In the genomic region with DNA sequence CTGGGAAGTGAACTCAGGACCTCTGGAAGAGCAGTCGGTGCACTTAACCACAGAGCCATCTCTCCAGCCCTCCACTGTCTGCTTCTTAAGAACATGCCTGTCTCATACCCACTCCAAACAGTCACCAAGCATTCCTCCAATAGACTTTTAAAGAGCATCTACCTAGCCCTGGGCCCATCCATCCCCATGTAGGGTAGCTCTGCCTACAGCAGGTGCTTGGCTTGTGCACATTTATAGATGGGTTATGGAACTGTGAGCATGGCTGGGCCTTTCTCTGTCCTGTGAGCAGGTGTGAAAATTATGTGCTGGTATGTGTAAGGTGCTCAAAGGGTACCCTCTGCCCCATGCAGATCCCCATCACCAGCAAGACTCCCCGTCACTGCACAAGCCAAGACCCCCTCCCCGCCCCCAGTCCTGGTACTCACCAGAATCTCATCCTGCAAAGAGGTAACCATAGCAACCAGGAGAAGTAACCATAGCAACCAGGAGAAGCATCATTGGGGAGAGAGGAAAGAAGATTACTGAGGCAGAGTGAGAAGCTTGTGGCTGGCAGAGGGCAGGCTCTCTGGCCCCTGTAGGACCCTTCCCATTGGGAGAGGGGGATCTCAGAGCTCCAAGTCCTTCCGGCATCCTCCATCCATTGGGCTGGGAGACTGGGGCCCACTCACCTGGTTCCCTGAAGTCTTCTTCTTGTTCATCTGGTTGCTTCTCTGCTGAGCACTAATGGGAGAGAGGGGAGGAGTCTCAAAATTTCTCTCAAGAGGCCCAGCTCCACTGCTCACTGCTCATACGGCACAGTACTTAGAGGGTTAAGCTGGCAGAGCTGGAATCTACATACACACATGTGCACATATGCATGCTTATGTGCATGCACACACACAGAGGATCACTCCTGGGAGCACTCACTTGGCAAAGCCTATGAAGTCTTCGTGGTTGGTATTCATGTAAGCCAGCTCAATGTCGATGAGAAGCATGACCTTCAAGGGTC, we compare ENCODE assay signal across 15 mouse cellular contexts. TPM values are rescaled to one million over a fixed set of nuclear protein-coding genes. Genes with fewer than 3 reads are reported as not detected.
DNase-seq lines count a peak whose midpoint lies in the region; ATAC-seq and TF ChIP-seq lines count a peak whose summit lies in the region.
"Had no signal": no experiment of that assay in that cellular context is flagged by ENCODE, and none has a peak within 500 bp of the region (broad histone marks: within the 10 kb centered on the region; RNA-seq: fewer than 3 reads in every experiment).

No protein-coding gene starts in this region.

- H3K27me3 ChIP-seq in midbrain, embryonic 11.5 days (ENCODE audit: control insufficient read depth, insufficient read depth, low read length) = peaks cover 3% of the 10 kb centered on the region; the same call in 1 of the 2 replicates
- H3K27me3 ChIP-seq in midbrain, embryonic 10.5 days (ENCODE audit: low read depth, poor library complexity, severe bottlenecking) = peaks cover 20% of the 10 kb centered on the region
- H3K27me3 ChIP-seq in hindbrain, postnatal 0 days (ENCODE audit: insufficient read depth, low read length) = no peaks in the 10 kb centered on the region
- H3K27me3 ChIP-seq in neural tube, embryonic 14.5 days (ENCODE audit: control insufficient read depth, insufficient read depth, low read length) = no peaks in the 10 kb centered on the region

- H3K4me3 ChIP-seq in midbrain, embryonic 11.5 days (ENCODE audit: low read depth, low read length) = no peak overlapping the region
- H3K4me3 ChIP-seq in midbrain, embryonic 10.5 days = no peak overlapping the region
- H3K4me3 ChIP-seq in hindbrain, postnatal 0 days (ENCODE audit: low read length) = no peak overlapping the region
- H3K4me3 ChIP-seq in neural tube, embryonic 14.5 days (ENCODE audit: low read depth, low read length) = no peak overlapping the region
- H3K4me3 ChIP-seq: erythroblast, embryonic 14.5 days; heart, embryonic 15.5 days; intestine, embryonic 15.5 days had no signal

- H3K9ac ChIP-seq in midbrain, embryonic 11.5 days (ENCODE audit: low read length) = no peak overlapping the region
- H3K9ac ChIP-seq in hindbrain, postnatal 0 days (replicated peaks; ENCODE audit: low read length) = no peak overlapping the region
- 0 out of 2 replicates have a peak overlapping the region, but pooled peaks have one; percentile 21 for H3K9ac ChIP-seq in neural tube, embryonic 14.5 days (replicated peaks; ENCODE audit: low read depth, low read length)
- H3K9ac ChIP-seq: heart, embryonic 15.5 days; intestine, embryonic 15.5 days had no signal

- no peaks in the 10 kb centered on the region for H3K9me3 ChIP-seq in midbrain, embryonic 11.5 days (ENCODE audit: control insufficient read depth, low read length)
- no peaks in the 10 kb centered on the region for H3K9me3 ChIP-seq in midbrain, embryonic 10.5 days (replicated peaks)
- H3K9me3 ChIP-seq in hindbrain, postnatal 0 days (ENCODE audit: low read length) = no peaks in the 10 kb centered on the region
- no peaks in the 10 kb centered on the region for H3K9me3 ChIP-seq in neural tube, embryonic 14.5 days (ENCODE audit: control insufficient read depth, low read length)
- H3K9me3 ChIP-seq: heart, embryonic 15.5 days; intestine, embryonic 15.5 days had no signal

- H3K27ac ChIP-seq in midbrain, embryonic 11.5 days (ENCODE audit: low read depth, low read length) = peak overlapping the region; percentile 48
- no peak overlapping the region; the same call in 1 of the 2 replicates for H3K27ac ChIP-seq in midbrain, embryonic 10.5 days (replicated peaks)
- H3K27ac ChIP-seq in hindbrain, postnatal 0 days = peak overlapping the region; percentile 67
- H3K27ac ChIP-seq in neural tube, embryonic 14.5 days (ENCODE audit: low read depth, low read length) = peak overlapping the region; percentile 73

- H3K4me1 ChIP-seq in midbrain, embryonic 11.5 days (ENCODE audit: control insufficient read depth, insufficient read depth, low read length) = peaks cover 16% of the 10 kb centered on the region
- peaks cover 44% of the 10 kb centered on the region for H3K4me1 ChIP-seq in midbrain, embryonic 10.5 days
- H3K4me1 ChIP-seq in hindbrain, postnatal 0 days (ENCODE audit: insufficient read depth, low read length) = no peaks in the 10 kb centered on the region; the same call in 1 of the 2 replicates
- peaks cover 8% of the 10 kb centered on the region; the same call in 1 of the 2 replicates for H3K4me1 ChIP-seq in neural tube, embryonic 14.5 days (ENCODE audit: control insufficient read depth, insufficient read depth, low read length)

- peak; percentile 65 for ATAC-seq in midbrain, embryonic 11.5 days (ENCODE audit: low FRiP score)
- 0 out of 2 replicates have a peak, but pooled peaks have one; percentile 15 for ATAC-seq in erythroid progenitor cell, adult 5-6 weeks (replicated peaks; ENCODE audit: low FRiP score, poor library complexity, severe bottlenecking)
- peak; percentile 67 for ATAC-seq in hindbrain, postnatal 0 days
- ATAC-seq in neural tube, embryonic 14.5 days (ENCODE audit: low read depth) = peak; percentile 68

- no peak for TF ChIP-seq CTCF in hindbrain, postnatal 0 days (IDR thresholded peaks at IDR 0.05; ENCODE audit: low read depth)

- no peaks in the 10 kb centered on the region for H3K36me3 ChIP-seq in midbrain, embryonic 11.5 days (ENCODE audit: control insufficient read depth, insufficient read depth, low read length)
- no peaks in the 10 kb centered on the region for H3K36me3 ChIP-seq in midbrain, embryonic 10.5 days
- H3K36me3 ChIP-seq in hindbrain, postnatal 0 days (ENCODE audit: insufficient read depth, low read length) = no peaks in the 10 kb centered on the region
- H3K36me3 ChIP-seq in neural tube, embryonic 14.5 days (ENCODE audit: control insufficient read depth, insufficient read depth, low read length) = 0 out of 2 replicates have a peak, but pooled peaks cover 8% of the 10 kb centered on the region
- H3K36me3 ChIP-seq: heart, embryonic 15.5 days; intestine, embryonic 15.5 days had no signal

- WGBS in midbrain, embryonic 11.5 days = 62% methylated on average over 7 of the region's 7 CpGs
- WGBS in midbrain, embryonic 10.5 days = 68% methylated on average over 7 of the region's 7 CpGs
- WGBS in hindbrain, postnatal 0 days = 54% methylated on average over 7 of the region's 7 CpGs
- WGBS in neural tube, embryonic 14.5 days = 55% methylated on average over 7 of the region's 7 CpGs

- no peak for DNase-seq in midbrain, embryonic 11.5 days (ENCODE audit: low spot score, missing footprints)
- DNase-seq in midbrain, embryonic 10.5 days (ENCODE audit: low spot score) = no peak
- peak; percentile 77 for DNase-seq in hindbrain, postnatal 0 days (ENCODE audit: low spot score)
- no peak for DNase-seq in adipocyte (ENCODE audit: low spot score)
- no peak for DNase-seq in urinary bladder, postnatal 36 days (ENCODE audit: low spot score in 2 of 2)
- DNase-seq: gastrocnemius, postnatal 14 days; kidney, postnatal 36 days; lung, adult 2 months; thymus, adult 18-20 months had no signal

- H3K4me2 ChIP-seq in midbrain, embryonic 11.5 days = peak overlapping the region; percentile 6; the same call in 1 of the 2 replicates
- 0 out of 2 replicates have a peak overlapping the region, but pooled peaks have one; percentile 3 for H3K4me2 ChIP-seq in hindbrain, postnatal 0 days (ENCODE audit: low read depth, low read length)
- H3K4me2 ChIP-seq in neural tube, embryonic 14.5 days (ENCODE audit: low read depth, low read length) = 0 out of 2 replicates have a peak overlapping the region, but pooled peaks have one; percentile 6
- H3K4me2 ChIP-seq: heart, embryonic 15.5 days; intestine, embryonic 15.5 days had no signal

RNA-seq across cellular contexts. Expression of a gene that starts 29.1 kb away (rescaled TPM):
- 43.1 and 46.9 TPM in 2 replicates for polyA plus RNA-seq in midbrain, embryonic 11.5 days (2014; fragmentation: Nextera tagmentation; extraction: Ambion mirVana)
- polyA plus RNA-seq in midbrain, embryonic 10.5 days (2016; fragmentation: Nextera tagmentation; extraction: Ambion mirVana) = 60.5 and 69.8 TPM in 2 replicates
- total RNA-seq in erythroid progenitor cell, adult 5-6 weeks (2015; ENCODE audit: low replicate concordance) = 65.4 and 90.1 TPM in 2 replicates
- total RNA-seq in erythroid progenitor cell, adult 5-6 weeks (2017; ENCODE audit: low replicate concordance) = 77.5 and 131 TPM in 2 replicates
- total RNA-seq in hindbrain, postnatal 0 days (2014; rRNA removed) = 87.6 and 103 TPM in 2 replicates
- 33.3 and 40.3 TPM in 2 replicates for polyA plus RNA-seq in hindbrain, postnatal 0 days (2015; fragmentation: Nextera tagmentation; extraction: Ambion mirVana)
- polyA plus RNA-seq in neural tube, embryonic 14.5 days (2014; fragmentation: Nextera tagmentation; extraction: Ambion mirVana) = 47.7 and 48.3 TPM in 2 replicates

RNA-seq across cellular contexts. Expression of a gene that starts 30.1 kb away (rescaled TPM):
- 12.9 and 13.8 TPM in 2 replicates for polyA plus RNA-seq in midbrain, embryonic 11.5 days (2014; fragmentation: Nextera tagmentation; extraction: Ambion mirVana)
- 9.0 and 12.2 TPM in 2 replicates for polyA plus RNA-seq in midbrain, embryonic 10.5 days (2016; fragmentation: Nextera tagmentation; extraction: Ambion mirVana)
- not detected in 2 replicates for total RNA-seq in erythroid progenitor cell, adult 5-6 weeks (2015; ENCODE audit: low replicate concordance)
- not detected in 2 replicates for total RNA-seq in erythroid progenitor cell, adult 5-6 weeks (2017; ENCODE audit: low replicate concordance)
- 190 and 211 TPM in 2 replicates for total RNA-seq in hindbrain, postnatal 0 days (2014; rRNA removed)
- 87.6 and 96.9 TPM in 2 replicates for polyA plus RNA-seq in hindbrain, postnatal 0 days (2015; fragmentation: Nextera tagmentation; extraction: Ambion mirVana)
- 102 and 146 TPM in 2 replicates for polyA plus RNA-seq in neural tube, embryonic 14.5 days (2014; fragmentation: Nextera tagmentation; extraction: Ambion mirVana)
- total RNA-seq: megakaryocyte-erythroid progenitor cell, adult 5-6 weeks had no signal

RNA-seq across cellular contexts. Expression of a gene that starts 35.2 kb away (rescaled TPM):
- 382 and 417 TPM in 2 replicates for polyA plus RNA-seq in midbrain, embryonic 11.5 days (2014; fragmentation: Nextera tagmentation; extraction: Ambion mirVana)
- polyA plus RNA-seq in midbrain, embryonic 10.5 days (2016; fragmentation: Nextera tagmentation; extraction: Ambion mirVana) = 536 and 538 TPM in 2 replicates
- total RNA-seq in erythroid progenitor cell, adult 5-6 weeks (2015; ENCODE audit: low replicate concordance) = 49.4 and 68.7 TPM in 2 replicates
- 77.7 and 95.8 TPM in 2 replicates for total RNA-seq in erythroid progenitor cell, adult 5-6 weeks (2017; ENCODE audit: low replicate concordance)
- 302 and 319 TPM in 2 replicates for total RNA-seq in hindbrain, postnatal 0 days (2014; rRNA removed)
- 487 and 513 TPM in 2 replicates for polyA plus RNA-seq in hindbrain, postnatal 0 days (2015; fragmentation: Nextera tagmentation; extraction: Ambion mirVana)
- polyA plus RNA-seq in neural tube, embryonic 14.5 days (2014; fragmentation: Nextera tagmentation; extraction: Ambion mirVana) = 140 and 288 TPM in 2 replicates

RNA-seq across cellular contexts. Expression of a gene that starts 35.9 kb away (rescaled TPM):
- polyA plus RNA-seq in midbrain, embryonic 11.5 days (2014; fragmentation: Nextera tagmentation; extraction: Ambion mirVana) = 14.6 and 16.7 TPM in 2 replicates
- 16.7 and 21.1 TPM in 2 replicates for polyA plus RNA-seq in midbrain, embryonic 10.5 days (2016; fragmentation: Nextera tagmentation; extraction: Ambion mirVana)
- total RNA-seq in erythroid progenitor cell, adult 5-6 weeks (2015; ENCODE audit: low replicate concordance) = 32.7 and 43.2 TPM in 2 replicates
- 39.0 and 62.4 TPM in 2 replicates for total RNA-seq in erythroid progenitor cell, adult 5-6 weeks (2017; ENCODE audit: low replicate concordance)
- 49.3 and 55.8 TPM in 2 replicates for total RNA-seq in hindbrain, postnatal 0 days (2014; rRNA removed)
- 24.4 and 25.7 TPM in 2 replicates for polyA plus RNA-seq in hindbrain, postnatal 0 days (2015; fragmentation: Nextera tagmentation; extraction: Ambion mirVana)
- 25.4 and 31.7 TPM in 2 replicates for polyA plus RNA-seq in neural tube, embryonic 14.5 days (2014; fragmentation: Nextera tagmentation; extraction: Ambion mirVana)

RNA-seq across cellular contexts. Expression of a gene that starts 58.7 kb away (rescaled TPM):
- 46.4 and 49.4 TPM in 2 replicates for polyA plus RNA-seq in midbrain, embryonic 11.5 days (2014; fragmentation: Nextera tagmentation; extraction: Ambion mirVana)
- 39.4 and 44.3 TPM in 2 replicates for polyA plus RNA-seq in midbrain, embryonic 10.5 days (2016; fragmentation: Nextera tagmentation; extraction: Ambion mirVana)
- total RNA-seq in erythroid progenitor cell, adult 5-6 weeks (2015; ENCODE audit: low replicate concordance) = 5.8 and 7.5 TPM in 2 replicates
- 3.7 and 7.2 TPM in 2 replicates for total RNA-seq in erythroid progenitor cell, adult 5-6 weeks (2017; ENCODE audit: low replicate concordance)
- 458 and 481 TPM in 2 replicates for total RNA-seq in hindbrain, postnatal 0 days (2014; rRNA removed)
- polyA plus RNA-seq in hindbrain, postnatal 0 days (2015; fragmentation: Nextera tagmentation; extraction: Ambion mirVana) = 220 and 233 TPM in 2 replicates
- 157 and 198 TPM in 2 replicates for polyA plus RNA-seq in neural tube, embryonic 14.5 days (2014; fragmentation: Nextera tagmentation; extraction: Ambion mirVana)

Comparison
In these comparisons a context has a peak if more than half of its experiments do, and no peak if none do; other contexts are left out.
1. ATAC-seq: peak in every context shown above with its lines; median percentile 68 in neural tube, embryonic 14.5 days; 67 in hindbrain, postnatal 0 days; 65 in midbrain, embryonic 11.5 days; 15 in erythroid progenitor cell, adult 5-6 weeks.